In genomic region chr6:17060154-17060553, GRCm38 (mm10) we compare ENCODE assay signal across 10 mouse cellular contexts.
"Had no signal": no experiment of that assay in that cellular context is flagged by ENCODE, and none has a peak within 500 bp of the region (broad histone marks: within the 10 kb centered on the region; RNA-seq: fewer than 3 reads in every experiment).

No protein-coding gene starts in this region.

- H3K9me3 ChIP-seq: midbrain, embryonic 12.5 days had no signal

- H3K4me1 ChIP-seq: midbrain, embryonic 12.5 days had no signal

- H3K4me3 ChIP-seq: layer of hippocampus, adult 2 months; left cerebral cortex, adult 2 months; midbrain, embryonic 12.5 days had no signal

- H3K36me3 ChIP-seq: midbrain, embryonic 12.5 days had no signal

- H3K9ac ChIP-seq: liver, embryonic 14.5 days; midbrain, embryonic 12.5 days had no signal

- H3K4me2 ChIP-seq: midbrain, embryonic 12.5 days had no signal

- DNase-seq: kidney, adult 18-20 months; lung, adult 18-20 months; right cerebral cortex, adult 18-20 months; right cerebral cortex, postnatal 25 days; thymus, adult 18-20 months; thymus, postnatal 14 days had no signal

- H3K27ac ChIP-seq: layer of hippocampus, adult 2 months; left cerebral cortex, adult 2 months; liver, embryonic 14.5 days; midbrain, embryonic 12.5 days had no signal
